Mouse (Mus musculus): ENCODE results near the gene Snx20. TPM values are rescaled to one million over a fixed set of nuclear protein-coding genes. Genes with fewer than 3 reads are reported as not detected.

The Snx20 gene
- total RNA-seq, 2 experiments from 2014 or later, result 1.6 to 1.7 TPM

DNA sequence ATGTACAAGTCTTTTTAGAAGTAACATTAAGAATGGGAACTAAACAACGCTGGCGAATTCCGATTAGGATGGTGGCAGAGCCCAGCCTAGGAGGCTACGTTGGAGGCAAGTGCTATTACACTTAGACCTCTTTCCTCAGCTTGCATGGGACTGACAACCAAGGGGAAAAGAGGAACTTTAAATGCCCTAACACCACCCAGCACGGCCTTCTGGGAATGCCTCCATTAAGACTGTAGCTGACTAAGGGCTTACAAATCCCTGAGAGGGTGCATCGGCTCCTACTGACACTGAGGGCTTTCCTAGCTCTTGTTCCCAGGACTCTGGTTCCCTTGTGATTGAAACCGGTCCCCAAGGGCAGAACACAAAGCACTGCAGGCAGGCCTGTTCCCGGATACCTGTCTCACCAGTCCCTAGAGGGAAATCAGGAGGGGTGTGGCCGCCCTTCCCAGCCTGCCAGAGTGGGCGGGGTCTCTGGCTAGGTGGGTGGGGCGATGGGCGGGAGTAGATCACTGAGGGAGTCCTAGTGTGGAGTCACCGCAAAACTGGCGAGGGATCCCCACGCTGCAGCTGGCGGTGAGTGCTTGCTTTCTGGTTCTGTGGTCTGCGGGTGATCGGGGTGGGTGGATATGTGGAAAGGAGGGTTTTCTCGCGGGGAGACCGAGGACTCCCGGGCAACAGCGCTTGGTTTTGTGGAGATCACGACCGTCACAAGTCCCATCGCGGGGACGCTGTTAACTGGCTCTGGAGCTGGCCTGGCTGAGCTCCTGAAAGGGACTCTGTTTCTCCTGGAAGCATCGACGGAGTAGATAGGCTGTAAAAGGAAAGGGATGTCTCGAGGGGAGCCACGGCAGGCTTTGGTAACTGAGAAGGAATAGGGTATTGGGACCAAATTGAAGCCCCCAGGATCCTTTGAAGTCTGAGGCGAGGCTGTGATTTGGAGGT lies 11.2 kb upstream of the Snx20 start, which contains the start of gene Nod2:
Gene Nod2, plus strand, starts transcription at position 479 of the 942 bp plus-strand sequence.
- peak in 1 of 2 experiments; percentile 39 for DNase-seq (ENCODE audit: low spot score in 2 of 2)
- intact Hi-C loops (cut with DNase I), result no loop called here

DNA sequence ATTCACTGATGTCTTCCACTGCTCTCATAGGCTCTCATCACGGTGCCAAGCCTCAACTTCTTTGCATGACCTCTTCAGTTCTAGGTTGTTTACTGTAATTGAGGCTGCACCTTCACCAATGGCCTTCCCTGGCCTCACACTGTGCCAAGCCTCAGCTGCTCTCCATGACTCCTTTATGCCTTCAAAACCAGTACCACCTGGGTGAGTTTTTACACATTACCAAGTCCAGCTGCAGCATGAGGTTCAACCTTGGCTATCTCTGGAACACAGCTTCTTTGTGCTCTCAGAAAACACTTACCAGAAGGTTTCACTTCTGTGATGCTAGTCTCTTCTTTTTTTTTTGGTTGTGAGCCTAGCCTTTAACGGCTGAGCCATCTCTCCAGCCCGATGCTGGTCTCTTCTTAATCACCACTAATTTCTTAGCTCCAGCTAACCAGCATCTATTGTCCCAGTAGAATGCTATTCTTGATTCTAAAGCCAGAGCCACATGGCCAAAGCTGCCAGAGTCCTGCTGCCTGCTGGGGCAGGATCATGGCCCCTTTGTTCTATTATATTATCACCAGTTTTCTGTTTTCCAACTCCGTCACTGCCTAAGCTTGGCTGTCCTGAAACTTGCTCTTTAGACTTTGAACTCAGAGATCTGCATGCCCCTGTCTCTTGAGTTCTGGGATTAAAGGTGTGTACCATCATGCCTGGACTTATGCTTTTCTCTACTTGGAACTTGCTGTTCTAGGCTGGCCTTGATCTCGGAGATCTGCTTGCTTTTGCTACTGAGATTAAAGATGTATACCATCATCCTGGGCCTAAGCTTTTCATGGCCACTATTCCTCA lies 7.0 kb upstream of the Snx20 start:
- intact Hi-C loops (cut with DNase I), result no loop called here
- DNase-seq (ENCODE audit: low spot score in 2 of 2), result no peak

DNA sequence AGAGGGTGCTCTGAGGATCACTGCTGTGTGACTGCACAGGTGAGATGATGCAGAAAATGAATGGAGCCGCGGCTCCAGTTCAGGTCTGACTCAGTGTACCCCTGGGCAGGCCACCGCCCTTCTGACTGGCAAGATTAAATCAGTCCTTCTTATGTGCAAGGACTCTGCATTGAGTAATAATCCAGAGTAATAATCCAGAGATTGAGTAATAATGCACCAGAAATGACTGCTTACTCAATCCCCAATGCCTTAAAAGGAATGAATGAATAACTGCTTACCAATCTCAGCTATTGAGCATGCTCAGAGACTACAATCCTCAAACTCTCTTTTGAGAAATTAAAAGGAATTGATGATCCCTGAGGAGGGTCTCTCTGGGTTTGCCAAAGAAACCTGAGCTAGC lies 3.0 kb upstream of the Snx20 start:
- intact Hi-C loops (cut with DNase I), result no loop called here
- no peak for DNase-seq (ENCODE audit: low spot score in 2 of 2)

DNA sequence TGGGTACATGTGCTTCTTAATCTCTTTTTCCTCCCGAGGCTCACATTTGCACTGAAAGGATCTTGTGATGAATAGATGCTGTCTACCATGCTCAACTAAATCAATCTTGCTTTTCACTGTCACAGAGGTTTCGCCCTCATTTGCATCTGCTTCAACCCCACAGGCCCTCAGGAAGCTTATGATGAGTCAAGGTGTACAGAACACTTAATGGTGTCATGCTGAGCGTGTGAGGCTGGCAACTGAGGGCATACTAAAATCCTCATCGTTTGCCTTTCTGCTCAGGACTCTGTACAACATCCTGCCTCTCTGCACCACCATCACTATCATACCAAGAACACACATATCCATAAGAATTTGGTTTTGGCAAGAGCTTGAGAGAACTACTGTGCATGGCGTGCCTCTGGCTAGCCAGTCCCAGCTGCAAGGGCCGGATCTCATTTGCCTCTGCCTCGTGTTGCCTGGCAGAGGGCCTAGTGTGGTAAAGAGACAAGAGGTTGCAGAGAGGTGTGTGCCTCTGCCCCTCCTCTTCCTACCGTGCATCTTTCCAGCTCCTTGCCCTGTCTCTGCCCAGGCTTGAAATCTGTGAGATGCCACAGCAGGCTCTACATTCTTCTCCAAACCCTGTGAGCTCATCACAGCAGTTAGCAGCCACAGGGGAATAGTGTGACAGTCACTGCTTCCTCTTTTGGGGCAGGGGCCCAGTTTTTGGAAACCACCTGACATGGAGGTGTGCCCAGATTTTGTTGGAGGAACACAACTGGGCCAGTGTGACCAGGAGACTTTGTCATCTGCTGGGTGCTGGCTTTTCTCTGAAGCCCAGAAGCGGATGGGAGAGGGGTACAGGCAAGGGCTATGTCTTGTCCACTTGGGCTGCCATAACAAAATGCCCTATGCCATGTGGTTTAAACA lies 1.4 kb upstream of the Snx20 start:
- DNase-seq (ENCODE audit: low spot score in 2 of 2), result no peak
- intact Hi-C loops (cut with DNase I), result no loop called here

DNA sequence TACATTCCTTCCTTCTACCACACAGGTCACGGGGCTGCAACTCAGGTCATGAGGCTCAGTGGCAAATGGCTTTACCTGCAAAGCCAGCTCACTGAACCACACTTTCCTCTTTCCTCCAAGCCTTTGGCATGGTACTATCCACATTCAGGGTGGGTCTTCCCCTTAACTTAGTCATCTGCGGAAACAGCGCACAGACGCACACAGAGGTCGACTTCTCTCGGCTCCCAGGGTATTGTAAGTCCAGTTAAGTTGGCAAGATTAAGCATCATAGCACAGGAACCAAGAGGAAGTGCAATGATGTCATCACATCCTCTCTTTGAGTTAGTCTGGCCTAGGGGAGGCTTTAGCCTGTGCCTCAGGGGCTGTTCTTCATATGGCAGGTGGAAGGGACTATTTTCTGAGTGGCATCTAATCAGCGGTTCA lies 2.6 kb downstream of the Snx20 start:
- no peak for DNase-seq (ENCODE audit: low spot score in 2 of 2)
- intact Hi-C loops (cut with DNase I), result no loop called here

DNA sequence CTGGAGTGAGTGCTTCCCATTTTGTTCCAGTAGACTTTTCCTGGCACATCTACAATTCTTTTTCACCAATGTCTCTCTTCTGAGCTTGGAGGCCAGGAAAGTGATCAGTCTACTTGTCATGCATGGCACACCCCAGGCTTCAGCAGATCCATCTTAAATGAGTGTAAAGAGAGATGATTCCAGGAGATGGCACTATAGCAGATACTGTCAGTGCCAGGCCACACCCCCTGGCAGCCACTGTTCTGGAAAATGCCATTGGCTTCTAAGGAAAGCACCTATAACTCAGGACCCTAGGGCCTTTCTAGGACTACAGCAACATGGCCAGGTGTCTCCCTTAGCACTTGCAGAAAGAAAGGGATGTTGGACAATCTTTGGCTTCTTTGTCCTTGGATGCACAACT lies 4.8 kb downstream of the Snx20 start:
- peak in 1 of 2 experiments; percentile 24 for DNase-seq (ENCODE audit: low spot score in 2 of 2)
- intact Hi-C loops (cut with DNase I), result no loop called here

DNA sequence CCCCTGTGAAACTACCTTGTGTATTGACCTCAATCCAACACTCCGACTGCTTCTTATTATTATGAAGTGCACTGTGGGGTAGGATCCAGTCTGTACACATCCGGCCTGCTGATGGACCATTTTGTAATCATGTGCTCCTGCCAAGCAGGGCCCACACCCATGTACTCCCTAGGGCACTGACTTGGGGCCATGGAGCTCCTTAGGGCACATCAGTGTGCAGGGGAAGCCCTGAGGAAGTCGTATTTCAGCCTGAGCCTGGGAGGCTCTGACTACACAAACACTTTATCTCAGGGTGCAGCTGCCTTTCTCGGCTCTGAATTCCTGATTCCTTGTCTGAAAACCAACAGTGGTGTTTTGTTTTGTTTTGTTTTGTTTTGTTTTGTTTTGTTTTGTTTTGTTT lies 5.7 kb downstream of the Snx20 start:
- DNase-seq (ENCODE audit: low spot score in 2 of 2), result no peak
- intact Hi-C loops (cut with DNase I), result no loop called here

DNA sequence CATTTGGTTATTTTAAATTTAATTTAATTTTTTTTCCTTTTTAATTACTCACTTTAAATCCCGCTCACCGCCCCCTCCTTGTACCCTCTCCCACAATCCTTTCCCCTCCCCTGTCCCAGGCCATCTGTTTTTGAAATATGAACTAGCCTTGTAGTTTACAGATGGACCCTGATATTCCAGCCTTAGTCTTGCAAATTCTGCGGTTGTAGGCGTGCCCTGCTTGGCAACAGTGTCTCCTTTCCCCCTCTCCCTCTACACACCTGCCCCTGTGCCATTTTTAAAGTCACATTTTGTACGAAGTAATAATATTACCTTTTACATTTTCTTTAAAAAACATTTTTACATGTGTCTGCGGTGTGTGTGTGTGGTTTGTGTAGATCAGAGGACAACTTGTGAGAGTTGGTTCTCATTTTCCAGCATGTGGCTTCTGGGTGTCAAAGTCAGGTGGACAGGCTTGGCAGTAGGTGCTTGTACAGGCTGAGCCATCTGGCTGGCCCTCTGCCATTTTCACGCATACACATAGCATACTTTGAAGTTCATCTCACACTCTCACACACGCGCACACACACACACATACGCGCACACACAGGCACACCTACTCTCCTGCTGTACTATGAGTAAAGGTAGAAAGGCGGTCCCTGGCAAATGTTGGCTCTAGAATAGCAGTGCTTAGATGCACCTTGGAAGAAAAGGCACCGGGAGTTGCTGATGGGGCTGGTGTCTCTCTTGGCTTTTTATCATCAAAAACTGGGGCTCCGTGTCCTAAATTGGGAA lies 7.7 kb downstream of the Snx20 start:
- peak; percentile 47 to 53 for DNase-seq (ENCODE audit: low spot score in 2 of 2)
- intact Hi-C loops (cut with DNase I), result loop anchor here (5.0 kb wide), 1 partner anchor 176 kb away; no protein-coding TSS in a partner anchor

DNA sequence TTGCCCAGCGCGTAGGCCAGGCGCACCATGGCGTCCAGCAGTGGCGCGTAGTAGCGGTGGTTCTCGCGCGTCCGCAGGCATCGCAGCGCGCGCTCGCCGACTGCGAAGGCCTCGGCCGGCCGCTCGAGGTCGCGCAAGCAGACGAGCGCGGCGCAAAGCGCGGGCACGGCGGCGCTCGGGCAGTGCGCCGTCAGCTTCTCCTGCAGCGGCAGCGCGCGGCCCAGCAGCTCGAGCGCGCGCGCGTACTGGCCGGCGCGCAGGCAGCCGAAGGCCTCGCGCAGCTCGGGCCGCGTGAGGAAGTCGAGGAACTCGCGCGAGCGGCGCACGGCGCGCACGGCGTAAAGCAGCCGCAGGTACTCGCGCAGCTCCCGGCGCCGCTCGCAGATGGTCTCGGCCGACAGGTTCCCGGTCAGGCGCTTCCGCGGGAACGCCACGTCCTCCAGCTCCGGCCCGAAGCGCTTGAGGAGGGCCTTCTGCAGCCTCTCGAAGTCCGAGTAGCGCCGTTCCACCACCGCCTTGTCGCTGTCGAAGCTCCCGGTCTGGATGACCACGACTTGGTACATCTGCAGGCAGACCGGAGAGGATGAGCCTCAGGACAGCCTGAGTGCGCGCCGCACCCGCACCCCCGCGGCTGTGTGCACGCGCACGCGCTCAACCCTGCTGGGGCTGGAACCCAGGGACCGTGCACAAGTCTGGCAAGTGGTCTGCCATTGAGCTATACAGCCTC lies 8.5 kb downstream of the Snx20 start:
- intact Hi-C loops (cut with DNase I), result loop anchor here (1.0 to 5.0 kb wide), 2 partner anchors 70 to 175 kb away; partner anchors contain the start of gene Cyld

DNA sequence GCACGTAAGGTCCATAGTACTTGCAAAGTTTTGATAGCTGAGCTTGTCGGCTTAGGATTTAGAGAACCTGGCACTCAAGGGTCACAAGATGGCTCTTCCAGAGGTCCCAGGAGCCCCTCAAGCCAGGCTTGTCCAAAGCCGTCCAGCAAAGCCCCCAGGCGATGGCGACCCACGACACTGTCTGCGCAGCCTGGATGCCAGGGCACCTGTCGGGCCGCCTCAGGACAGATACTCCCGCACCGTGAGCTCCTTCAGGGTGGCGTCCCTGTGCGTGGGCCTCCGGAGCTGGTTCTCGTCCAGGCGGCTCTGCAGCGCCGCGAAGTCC lies 9.0 kb downstream of the Snx20 start:
- no peak for DNase-seq (ENCODE audit: low spot score in 2 of 2)
- intact Hi-C loops (cut with DNase I), result loop anchor here (1.0 to 5.0 kb wide), 2 partner anchors 70 to 175 kb away; partner anchors contain the start of gene Cyld

More for the DNA sequence above, 8.5 kb downstream of the Snx20 start:
- DNase-seq (ENCODE audit: low spot score in 2 of 2), result peak; percentile 77 to 91

DNA sequence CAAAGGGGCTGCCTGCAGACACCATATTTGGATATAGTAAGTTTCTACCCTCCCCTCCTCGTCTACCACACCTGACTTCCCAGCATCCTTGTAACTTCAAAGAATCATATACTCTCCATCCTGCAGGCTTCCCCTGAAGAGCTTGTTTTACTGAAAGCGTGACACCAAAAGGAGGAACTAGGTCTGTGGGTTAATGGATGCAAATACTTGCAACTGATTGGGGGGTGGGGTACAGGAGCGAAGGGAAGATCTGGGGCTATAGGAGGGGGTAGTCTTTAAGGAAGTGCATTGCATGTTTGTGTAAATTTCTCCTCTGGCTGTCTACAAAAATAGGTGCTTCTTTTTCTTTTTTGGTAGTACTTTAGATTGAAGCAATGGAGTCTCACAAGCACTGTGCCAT lies 9.5 kb downstream of the Snx20 start:
- DNase-seq (ENCODE audit: low spot score in 2 of 2), result no peak
- intact Hi-C loops (cut with DNase I), result loop anchor here (5.0 kb wide), 1 partner anchor 174 kb away; no protein-coding TSS in a partner anchor

DNA sequence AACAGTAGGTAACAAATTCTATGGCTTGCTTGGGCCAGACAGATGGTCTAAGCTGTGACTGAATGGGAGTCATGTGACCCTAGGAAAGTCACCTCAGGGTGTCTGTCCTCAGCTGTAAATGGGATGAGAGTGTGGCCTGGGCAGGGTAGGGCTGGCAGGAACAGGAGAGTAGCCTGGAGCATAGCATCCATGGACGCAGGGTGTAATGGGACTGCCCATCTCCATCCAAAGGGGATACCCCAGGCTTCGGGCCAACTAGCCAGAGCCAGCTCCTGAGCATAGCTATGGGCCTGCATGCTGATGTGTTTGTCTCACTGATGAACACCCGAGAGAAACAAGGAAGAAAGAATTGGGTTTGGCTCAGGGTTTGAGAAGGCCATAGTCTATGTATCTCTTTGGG lies 11.7 kb downstream of the Snx20 start:
- no peak for DNase-seq (ENCODE audit: low spot score in 2 of 2)
- intact Hi-C loops (cut with DNase I), result loop anchor here (5.0 kb wide), 1 partner anchor 357 kb away; no protein-coding TSS in a partner anchor

DNA sequence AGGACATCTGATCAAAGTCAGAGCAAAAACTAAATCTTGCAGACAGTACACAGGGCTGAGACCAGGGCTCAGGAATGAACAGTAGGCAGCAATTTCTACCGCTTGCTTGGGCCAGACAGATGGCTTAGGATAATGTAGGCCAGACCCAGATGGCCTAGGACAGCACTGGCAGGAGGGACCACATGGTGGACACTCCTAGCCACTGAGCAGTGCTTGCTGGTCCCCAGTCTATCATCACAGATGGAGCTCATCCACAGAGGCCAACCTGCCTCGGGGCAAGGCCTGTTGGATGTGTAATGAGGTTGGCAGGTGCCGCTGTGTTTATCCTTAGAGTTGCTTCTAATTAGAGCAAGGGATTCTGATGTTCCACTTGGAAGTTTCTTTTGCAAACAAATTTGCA lies 12.6 kb downstream of the Snx20 start:
- intact Hi-C loops (cut with DNase I), result loop anchor here (5.0 kb wide), 1 partner anchor 356 kb away; no protein-coding TSS in a partner anchor
- no peak for DNase-seq (ENCODE audit: low spot score in 2 of 2)

DNA sequence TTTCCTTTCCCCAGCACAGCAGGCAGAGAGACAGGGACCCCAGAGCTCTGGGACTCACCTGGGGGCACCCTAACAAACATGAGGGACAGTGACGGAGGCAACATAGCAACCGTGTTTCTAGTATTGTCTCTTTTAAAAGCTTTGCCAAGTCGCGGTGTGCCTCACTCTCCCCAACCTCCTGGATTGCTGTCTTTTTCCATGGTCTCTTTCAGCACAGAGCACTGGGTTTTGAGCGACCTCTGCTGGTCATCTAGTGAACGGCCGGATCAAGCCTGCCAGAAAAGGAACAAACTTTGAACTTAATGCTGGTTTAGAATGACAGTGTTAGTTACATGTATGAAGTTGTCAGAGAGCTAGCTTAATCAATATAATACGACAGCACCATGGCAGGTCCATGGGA lies 14.5 kb downstream of the Snx20 start:
- intact Hi-C loops (cut with DNase I), result loop anchor here (1.0 to 5.0 kb wide), 3 partner anchors 92 to 354 kb away; partner anchors contain the start of gene Brd7

DNA sequence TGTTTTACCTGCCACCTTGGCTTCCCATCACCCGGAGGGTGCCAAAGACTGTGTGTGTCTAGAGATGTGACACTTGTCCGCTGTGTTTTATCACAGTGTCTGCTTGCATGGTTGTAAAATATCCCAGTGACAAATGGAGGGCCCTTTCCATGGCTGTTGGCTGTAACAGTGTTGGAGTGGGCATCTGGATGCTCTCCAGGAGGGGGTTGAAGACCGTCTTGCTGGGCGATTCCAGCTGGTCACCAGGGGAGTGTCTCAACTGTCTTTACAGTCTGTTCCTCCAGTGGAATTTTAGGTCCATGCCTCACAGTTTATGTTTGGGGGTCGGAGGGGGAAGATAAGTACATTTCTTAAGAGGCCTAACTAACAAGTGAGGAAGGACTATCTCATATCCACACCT lies 15.0 kb downstream of the Snx20 start:
- no peak for DNase-seq (ENCODE audit: low spot score in 2 of 2)
- intact Hi-C loops (cut with DNase I), result loop anchor here (1.0 to 5.0 kb wide), 3 partner anchors 92 to 354 kb away; partner anchors contain the start of gene Brd7

More for the DNA sequence above, 14.5 kb downstream of the Snx20 start:
- peak; percentile 60 to 75 for DNase-seq (ENCODE audit: low spot score in 2 of 2)

DNA sequence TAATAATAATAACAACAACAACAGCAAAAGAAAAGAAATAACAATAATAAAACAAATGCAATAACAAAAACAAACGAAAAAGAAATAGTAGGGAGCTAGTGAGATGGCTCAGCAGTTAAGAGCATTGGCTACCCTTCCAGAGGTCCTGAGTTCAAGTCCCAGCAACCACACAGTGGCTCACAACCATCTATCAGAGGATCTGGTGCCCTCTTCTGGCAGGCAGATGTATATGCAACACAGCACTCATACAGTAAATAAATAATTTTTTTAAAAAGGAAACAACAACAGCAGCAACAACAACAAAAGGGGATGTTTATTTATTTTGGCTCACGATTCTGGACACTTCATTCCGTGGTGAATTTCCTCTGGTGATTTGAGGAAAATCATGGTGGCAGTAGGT lies 16.4 kb downstream of the Snx20 start:
- intact Hi-C loops (cut with DNase I), result no loop called here
- no peak for DNase-seq (ENCODE audit: low spot score in 2 of 2)

DNA sequence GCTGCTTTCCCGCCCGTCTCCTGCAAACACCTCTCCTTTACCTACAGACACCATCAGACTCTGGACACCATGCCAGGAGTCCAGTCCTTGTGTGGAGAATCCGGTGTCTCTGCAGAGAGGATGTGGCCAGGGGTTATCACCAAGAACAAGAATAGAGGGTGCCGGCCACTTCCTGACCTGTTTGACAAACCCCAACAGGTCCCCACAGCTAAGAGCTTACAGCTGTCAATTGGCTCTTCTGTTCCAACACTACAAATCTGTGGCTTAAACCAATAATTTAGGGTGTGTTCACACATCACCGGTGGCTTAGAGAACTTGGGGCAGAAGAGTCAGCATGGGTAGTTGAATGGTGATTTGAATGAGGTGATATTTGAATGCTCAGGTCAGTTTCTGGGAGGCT lies 17.3 kb downstream of the Snx20 start:
- intact Hi-C loops (cut with DNase I), result no loop called here
- DNase-seq (ENCODE audit: low spot score in 2 of 2), result no peak

DNA sequence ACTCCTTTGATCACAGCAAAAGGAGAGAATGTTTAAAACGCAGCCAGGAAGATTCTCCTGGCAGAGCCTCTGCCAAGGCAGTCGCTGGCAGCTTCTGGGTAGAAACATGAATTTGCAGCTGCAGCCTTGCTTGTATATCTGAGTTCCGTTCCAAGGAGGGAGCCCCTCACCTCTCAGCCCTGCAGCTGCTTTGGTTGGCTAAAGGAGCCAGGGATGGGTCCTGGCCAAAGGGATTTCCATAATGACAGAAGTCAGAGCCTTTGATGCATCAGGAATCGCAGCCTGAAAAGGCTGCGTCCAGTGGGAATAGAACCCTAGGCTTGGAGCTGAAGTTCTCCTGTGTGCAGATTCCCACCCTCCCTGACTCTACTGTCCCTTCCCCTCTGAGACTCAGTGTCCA lies 20.9 kb downstream of the Snx20 start:
- intact Hi-C loops (cut with DNase I), result no loop called here
- DNase-seq (ENCODE audit: low spot score in 2 of 2), result no peak

Data from left cerebral cortex, postnatal 36 days (tissue).